Mouse (Mus musculus): ENCODE results near the gene Gm28230.

GRCm38 (mm10) chr2:74699664-74700545 lies 26.6 kb upstream of the Gm28230 start:
- TF ChIP-seq GABPA (IDR thresholded peaks at IDR 0.05; ENCODE audit: insufficient replicate concordance, low read depth, low read length), result no peak
- no peak for TF ChIP-seq CTCF (conservative IDR thresholded peaks at IDR 0.05 in 1 of 2, IDR thresholded peaks at IDR 0.05 in 1 of 2; ENCODE audit: low read depth in 2 of 2, low read length in 2 of 2)
- no peak for TF ChIP-seq ZMIZ1 (IDR thresholded peaks at IDR 0.05; ENCODE audit: low read depth, low read length)
- TF ChIP-seq POLR2A (IDR thresholded peaks at IDR 0.05; ENCODE audit: low read depth, low read length), result no peak
